Mouse (Mus musculus) forebrain, embryonic 14.5 days (tissue): ENCODE measurements around the gene Wdr24. TPM values are rescaled to one million over a fixed set of nuclear protein-coding genes. Genes with fewer than 3 reads are reported as not detected.

Source experiments
- ATAC-seq: fragments of 200-750 bp; cut with Nextera tagmentation; 2 replicates; pipeline ENCODE4 v1.8.0; 2017; ENCODE audit warnings: mild to moderate bottlenecking, moderate library complexity
- DNase-seq: peaks from one replicate; pipeline ENCODE4 v3.0.0-alpha.2; 2015; ENCODE audit warnings: low spot score
- H3K27ac ChIP-seq: fragments of 300-500 bp; sonication (generic); 2 replicates; pipeline ENCODE4 v1.5.1; 2014; ENCODE audit warnings: low read depth, mild to moderate bottlenecking, control low read depth, low read length, moderate library complexity
- H3K27me3 ChIP-seq: fragments of 300-500 bp; sonication (generic); replicated peaks from 2 replicates; pipeline ENCODE4 v1.6.1; 2014; ENCODE audit warnings: low read length, control low read depth, mixed read lengths; ENCODE audit not compliant: control insufficient read depth, insufficient read depth
- H3K36me3 ChIP-seq: fragments of 300-500 bp; sonication (generic); 2 replicates; pipeline ENCODE4 v1.6.1; 2014; ENCODE audit warnings: low read length, control low read depth; ENCODE audit not compliant: control insufficient read depth, insufficient read depth
- H3K4me1 ChIP-seq: fragments of 300-500 bp; sonication (generic); 2 replicates; pipeline ENCODE4 v1.6.1; 2014; ENCODE audit warnings: antibody characterized with exemption, low read length, control low read depth; ENCODE audit not compliant: control insufficient read depth, insufficient read depth
- H3K4me2 ChIP-seq: fragments of 300-500 bp; sonication (generic); 2 replicates; pipeline ENCODE4 v1.6.1; 2014; ENCODE audit warnings: mild to moderate bottlenecking, control low read depth, low read length
- H3K4me3 ChIP-seq: fragments of 300-500 bp; sonication (generic); 2 replicates; pipeline ENCODE4 v1.5.1; 2014; ENCODE audit warnings: low read depth, low read length, control low read depth
- H3K9ac ChIP-seq: fragments of 300-500 bp; sonication (generic); 2 replicates; pipeline ENCODE4 v1.6.1; 2014; ENCODE audit warnings: mild to moderate bottlenecking, low read length, control low read depth, moderate library complexity
- H3K9me3 ChIP-seq: fragments of 300-500 bp; sonication (generic); replicated peaks from 2 replicates; pipeline ENCODE4 v1.6.1; 2016; ENCODE audit warnings: low read length, control low read depth, mixed read lengths; ENCODE audit not compliant: control insufficient read depth
- WGBS: fragments of 180-500 bp; shearing (Covaris S2); extraction: QIAGEN DNeasy Blood & Tissue Kit; methylation state at CpG from one replicate; pipeline ENCODE4 v1.1.7; 2014; 5-methylcytosine and 5-hydroxymethylcytosine counted together
- polyA plus RNA-seq: library from polyadenylated mRNA; unstranded; fragments of >200 nt; fragmentation: Nextera tagmentation; extraction: Ambion mirVana; gene quantifications from 2 replicates; pipeline ENCODE4 v1.2.1, GENCODE M21; 2014

Wdr24 gene
- polyA plus RNA-seq, 1 experiment from 2014 or later = 33.3 TPM

DNA sequence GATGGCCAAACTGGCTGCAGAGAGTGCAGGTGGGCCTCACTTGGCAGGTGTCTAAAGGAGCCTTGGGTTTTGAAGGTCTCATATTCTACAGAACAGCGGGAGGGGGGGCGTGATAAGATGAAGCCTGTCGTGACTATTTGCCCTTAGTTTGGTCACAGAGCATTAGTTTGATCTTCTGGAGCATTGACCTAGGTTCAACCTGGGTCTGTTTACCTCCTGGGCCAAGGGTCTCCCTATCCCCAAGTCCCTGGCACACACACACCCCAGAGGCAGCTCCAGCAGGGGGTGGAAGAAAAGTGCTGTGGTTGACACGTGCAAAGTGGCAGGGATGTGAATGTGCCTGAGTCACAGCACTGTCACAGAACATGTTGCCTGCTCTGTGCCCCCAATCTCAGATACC, 12.5 kb upstream of the Wdr24 start:
- peak overlapping the region; percentile 95; the same call in 1 of the 2 replicates for H3K9ac ChIP-seq
- H3K4me2 ChIP-seq = peak overlapping the region; percentile 86
- H3K27me3 ChIP-seq = no peaks in the 10 kb centered on the region
- ATAC-seq (no peak), DNase-seq (no peak)
- WGBS = 76% methylated on average over 4 of the region's 4 CpGs
- no peak overlapping the region for H3K27ac ChIP-seq
- peaks cover 16% of the 10 kb centered on the region for H3K4me1 ChIP-seq
- H3K9me3 ChIP-seq = no peaks in the 10 kb centered on the region
- H3K4me3 ChIP-seq = no peak overlapping the region
- no peaks in the 10 kb centered on the region for H3K36me3 ChIP-seq

DNA sequence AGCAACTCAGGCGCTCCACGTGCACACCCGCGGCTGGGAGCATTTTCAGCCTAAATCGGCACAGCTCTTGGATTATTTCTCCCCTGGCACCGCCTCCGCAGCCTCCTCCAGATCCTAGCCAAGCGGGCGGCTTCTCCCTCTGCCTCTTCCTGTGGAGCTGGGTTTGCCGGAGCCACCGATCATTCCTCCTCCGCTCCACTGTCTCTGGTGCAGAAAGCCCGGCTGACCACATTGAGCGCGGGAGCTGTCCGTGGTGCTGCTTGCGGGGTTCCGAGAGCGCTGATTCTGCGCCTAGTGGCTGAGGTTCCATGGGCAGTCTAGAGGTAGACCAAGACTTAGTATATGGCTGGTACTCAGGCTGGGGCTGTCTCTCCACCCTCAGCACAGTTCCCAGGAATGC, 10.0 kb upstream of the Wdr24 start:
- no peak for ATAC-seq
- peak overlapping the region; percentile 17; the same call in 1 of the 2 replicates for H3K4me2 ChIP-seq
- 2% methylated on average over 20 of the region's 20 CpGs for WGBS
- H3K27me3 ChIP-seq = peaks cover 2% of the 10 kb centered on the region; the same call in 1 of the 2 replicates
- H3K4me1 ChIP-seq = peaks cover 11% of the 10 kb centered on the region
- no peak overlapping the region for H3K27ac ChIP-seq
- no peak overlapping the region for H3K4me3 ChIP-seq
- peaks cover 20% of the 10 kb centered on the region for H3K36me3 ChIP-seq
- H3K9me3 ChIP-seq = no peaks in the 10 kb centered on the region
- peak; percentile 61 for DNase-seq
- H3K9ac ChIP-seq = peak overlapping the region; percentile 50

DNA sequence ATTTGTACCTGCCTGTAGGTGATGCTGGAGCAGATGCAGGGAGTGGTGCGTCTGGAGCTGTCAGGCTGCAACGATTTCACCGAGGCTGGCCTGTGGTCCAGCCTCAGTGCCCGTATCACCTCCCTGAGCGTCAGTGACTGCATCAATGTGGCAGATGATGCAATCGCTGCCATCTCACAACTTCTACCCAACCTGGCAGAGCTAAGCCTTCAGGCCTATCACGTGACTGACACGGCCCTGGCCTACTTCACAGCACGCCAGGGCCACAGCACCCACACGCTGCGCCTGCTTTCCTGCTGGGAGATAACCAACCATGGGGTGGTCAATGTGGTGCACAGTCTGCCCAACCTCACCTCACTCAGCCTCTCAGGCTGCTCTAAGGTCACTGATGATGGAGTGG, 5.8 kb upstream of the Wdr24 start:
- Histone ChIP-seq H3K27me3 (peaks cover 17% of the 10 kb centered on the region), H3K4me3 (no peak overlapping the region), H3K9me3 (no peaks in the 10 kb centered on the region), H3K27ac (no peak overlapping the region), H3K4me1 (no peaks in the 10 kb centered on the region), H3K4me2 (no peak overlapping the region), H3K9ac (no peak overlapping the region), H3K36me3 (peaks cover 34% of the 10 kb centered on the region)
- 86% methylated on average over 11 of the region's 11 CpGs for WGBS
- no peak for ATAC-seq
- no peak for DNase-seq

DNA sequence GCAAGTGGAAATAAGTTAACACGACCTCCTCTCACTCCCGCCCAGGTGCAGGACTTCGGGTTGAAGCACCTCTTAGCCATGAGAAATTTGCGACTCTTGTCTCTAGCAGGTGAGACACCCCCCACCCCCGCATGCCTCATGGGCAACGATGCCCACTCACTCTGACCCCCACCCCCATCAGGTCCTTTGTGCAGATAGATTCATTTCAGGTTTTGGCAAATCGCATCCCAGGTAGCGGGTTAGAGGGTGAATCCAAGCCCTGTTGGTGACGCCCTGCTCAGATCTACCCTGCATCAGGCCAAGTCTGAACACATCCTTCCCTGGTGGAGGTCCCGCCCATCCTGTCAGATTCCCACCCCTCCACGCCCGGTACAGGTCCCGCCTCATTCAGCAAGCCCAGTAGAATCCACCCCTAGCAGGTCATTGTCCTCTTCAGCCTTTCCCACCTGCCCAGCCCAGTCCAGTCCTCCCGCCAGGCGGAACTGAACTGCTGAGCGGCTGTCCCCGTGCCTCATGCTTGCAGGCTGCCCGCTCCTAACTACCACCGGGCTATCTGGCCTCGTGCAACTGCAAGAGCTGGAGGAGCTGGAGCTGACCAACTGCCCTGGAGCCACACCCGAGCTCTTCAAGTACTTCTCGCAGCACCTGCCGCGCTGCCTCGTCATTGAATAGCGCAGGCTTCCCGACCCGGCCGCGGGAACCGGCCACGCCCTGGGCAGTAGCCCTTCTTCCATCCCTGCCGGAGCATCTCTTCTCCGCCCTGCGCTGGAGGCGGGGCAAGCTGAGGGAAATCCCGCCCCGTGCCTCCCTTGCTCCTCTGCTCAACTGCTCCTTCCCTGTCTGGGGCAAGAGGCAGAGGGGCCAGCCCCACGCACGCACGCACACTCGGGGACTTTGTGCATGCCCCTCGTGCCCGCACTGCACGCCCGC, 4.3 kb upstream of the Wdr24 start:
- H3K36me3 ChIP-seq = peaks cover 34% of the 10 kb centered on the region
- H3K4me2 ChIP-seq = 0 out of 2 replicates have a peak overlapping the region, but pooled peaks have one; percentile 9
- no peaks in the 10 kb centered on the region for H3K9me3 ChIP-seq
- 0 out of 2 replicates have a peak overlapping the region, but pooled peaks have one; percentile 8 for H3K9ac ChIP-seq
- ATAC-seq (no peak), DNase-seq (no peak)
- H3K4me3 ChIP-seq = no peak overlapping the region
- H3K4me1 ChIP-seq = peaks cover 4% of the 10 kb centered on the region
- H3K27ac ChIP-seq = no peak overlapping the region
- 7% methylated on average over 46 of the region's 46 CpGs for WGBS
- peaks cover 17% of the 10 kb centered on the region for H3K27me3 ChIP-seq

DNA sequence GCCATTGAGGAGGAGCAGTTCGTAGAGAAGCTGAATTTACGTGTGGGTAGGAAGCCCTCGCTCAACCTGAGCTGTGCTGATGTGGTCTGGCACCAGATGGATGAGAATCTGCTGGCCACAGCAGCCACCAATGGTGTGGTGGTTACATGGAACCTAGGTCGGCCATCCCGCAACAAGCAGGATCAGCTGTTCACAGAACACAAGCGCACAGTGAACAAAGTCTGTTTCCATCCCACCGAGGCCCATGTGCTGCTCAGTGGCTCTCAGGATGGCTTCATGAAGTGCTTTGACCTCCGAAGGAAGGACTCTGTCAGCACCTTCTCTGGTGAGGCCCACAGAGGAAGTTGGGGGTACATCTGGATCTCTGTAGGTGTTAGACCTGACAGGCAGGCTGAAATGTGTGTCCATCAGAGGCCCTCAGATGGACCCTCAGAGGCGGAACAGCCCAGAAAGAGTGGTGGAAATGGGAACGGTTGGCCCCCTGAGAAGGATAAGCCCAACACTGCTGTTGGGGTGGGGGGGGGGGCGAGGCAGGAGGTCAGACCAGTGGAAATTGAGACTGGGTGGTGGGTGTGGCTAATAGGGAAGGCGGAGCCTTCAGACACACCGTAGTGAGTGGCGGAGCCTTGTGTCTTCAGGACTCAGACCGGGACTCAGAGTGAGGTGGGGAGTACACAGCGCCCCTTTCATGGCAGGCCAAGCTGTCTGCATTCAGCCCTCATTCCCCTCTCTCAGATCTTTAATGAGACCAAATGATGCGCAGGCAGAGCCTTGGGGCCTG, 1.1 kb downstream of the Wdr24 start:
- Histone ChIP-seq H3K4me2 (peak overlapping the region; percentile 96), H3K27me3 (0 out of 2 replicates have a peak, but pooled peaks cover 5% of the 10 kb centered on the region), H3K9ac (peak overlapping the region; percentile 72), H3K9me3 (no peaks in the 10 kb centered on the region), H3K4me3 (peak overlapping the region; percentile 46), H3K27ac (no peak overlapping the region), H3K4me1 (peaks cover 19% of the 10 kb centered on the region), H3K36me3 (peaks cover 34% of the 10 kb centered on the region)
- 80% methylated on average over 17 of the region's 17 CpGs for WGBS
- no peak for DNase-seq
- no peak for ATAC-seq

DNA sequence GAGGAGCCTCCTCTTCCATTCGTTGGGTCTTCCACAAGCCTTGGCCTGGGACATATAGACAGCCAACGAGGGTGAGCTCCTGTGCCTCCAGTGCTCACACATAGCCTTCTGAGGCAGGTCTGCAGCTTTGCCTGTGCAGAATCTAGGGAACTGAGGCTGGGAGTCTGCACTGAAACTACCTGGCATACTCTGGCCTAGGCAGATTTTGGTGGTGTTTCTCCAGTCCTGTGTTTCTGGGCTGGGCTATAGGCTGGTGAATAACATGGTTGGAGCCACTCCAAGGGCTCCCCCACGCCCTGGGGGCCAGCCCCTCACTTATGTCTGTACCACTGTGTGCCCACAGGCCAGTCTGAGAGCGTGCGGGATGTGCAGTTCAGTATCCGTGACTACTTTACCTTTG, 1.9 kb downstream of the Wdr24 start:
- H3K9ac ChIP-seq = no peak overlapping the region
- H3K4me2 ChIP-seq = 0 out of 2 replicates have a peak overlapping the region, but pooled peaks have one; percentile 96

DNA sequence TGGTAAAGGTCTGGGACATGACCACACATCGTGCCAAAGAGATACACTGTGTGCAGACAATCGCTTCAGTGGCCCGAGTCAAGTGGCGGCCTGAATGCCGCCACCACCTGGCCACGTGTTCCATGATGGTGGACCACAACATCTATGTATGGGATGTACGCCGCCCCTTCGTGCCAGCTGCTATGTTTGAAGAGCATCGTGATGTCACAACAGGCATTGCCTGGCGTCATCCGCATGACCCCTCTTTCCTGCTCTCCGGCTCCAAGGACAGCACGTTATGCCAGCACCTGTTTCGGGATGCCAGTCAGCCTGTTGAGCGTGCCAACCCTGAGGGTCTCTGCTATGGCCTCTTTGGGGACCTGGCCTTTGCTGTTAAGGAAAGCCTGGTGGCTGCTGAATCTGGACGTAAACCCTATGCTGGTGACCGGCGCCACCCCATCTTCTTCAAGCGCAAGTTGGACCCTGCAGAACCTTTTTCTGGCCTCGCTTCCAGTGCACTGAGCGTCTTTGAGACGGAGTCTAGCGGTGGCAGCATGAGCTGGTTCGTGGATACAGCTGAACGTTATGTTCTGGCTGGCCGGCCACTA, 2.6 kb downstream of the Wdr24 start:
- H3K9ac ChIP-seq = no peak overlapping the region
- DNase-seq (no peak), ATAC-seq (no peak)
- peaks cover 25% of the 10 kb centered on the region for H3K4me1 ChIP-seq
- peaks cover 43% of the 10 kb centered on the region for H3K36me3 ChIP-seq
- H3K4me3 ChIP-seq = no peak overlapping the region
- 95% methylated on average over 27 of the region's 27 CpGs for WGBS
- no peaks in the 10 kb centered on the region for H3K9me3 ChIP-seq
- no peak overlapping the region for H3K4me2 ChIP-seq
- no peak overlapping the region for H3K27ac ChIP-seq
- no peaks in the 10 kb centered on the region for H3K27me3 ChIP-seq

More for the DNA sequence above, 1.9 kb downstream of the Wdr24 start:
- 85% methylated on average over 6 of the region's 6 CpGs for WGBS
- Histone ChIP-seq H3K4me3 (no peak overlapping the region), H3K27me3 (0 out of 2 replicates have a peak, but pooled peaks cover 1% of the 10 kb centered on the region), H3K36me3 (peaks cover 35% of the 10 kb centered on the region), H3K9me3 (no peaks in the 10 kb centered on the region), H3K4me1 (peaks cover 25% of the 10 kb centered on the region), H3K27ac (no peak overlapping the region)
- ATAC-seq (no peak), DNase-seq (no peak)

DNA sequence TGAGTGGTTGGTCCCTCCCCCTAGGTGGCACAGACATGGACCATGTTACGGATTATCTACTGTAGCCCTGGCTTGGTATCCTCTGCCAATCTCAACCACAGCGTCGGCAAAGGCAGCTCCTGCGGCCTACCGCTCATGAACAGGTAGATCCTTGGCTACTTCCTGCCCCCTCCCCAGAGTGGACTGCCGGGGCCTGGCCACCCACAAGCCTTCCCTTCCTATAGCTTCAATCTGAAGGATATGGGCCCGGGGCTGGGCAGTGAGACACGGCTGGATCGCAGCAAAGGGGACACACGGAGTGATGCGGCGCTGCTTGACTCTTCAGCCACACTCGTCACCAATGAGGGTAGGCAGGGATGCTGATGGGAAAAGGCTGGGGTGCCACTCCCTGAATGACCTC, 3.6 kb downstream of the Wdr24 start:
- H3K36me3 ChIP-seq = peaks cover 50% of the 10 kb centered on the region
- H3K4me2 ChIP-seq = no peak overlapping the region
- H3K27ac ChIP-seq = no peak overlapping the region
- H3K9me3 ChIP-seq = no peaks in the 10 kb centered on the region
- ATAC-seq = no peak
- H3K9ac ChIP-seq = no peak overlapping the region
- peaks cover 34% of the 10 kb centered on the region for H3K4me1 ChIP-seq
- no peak for DNase-seq
- 96% methylated on average over 13 of the region's 13 CpGs for WGBS
- no peak overlapping the region for H3K4me3 ChIP-seq
- H3K27me3 ChIP-seq = no peaks in the 10 kb centered on the region
